Mouse (Mus musculus) cerebellum, adult 2 months (tissue): ENCODE results near the gene Sox5. TPM values are rescaled to one million over a fixed set of nuclear protein-coding genes. Genes with fewer than 3 reads are reported as not detected.

Source experiments
- DNase-seq, 2 experiments: peaks; one replicate each; pipeline ENCODE4 v3.0.0; 2021
- H3K27ac ChIP-seq: fragments of 200-500 bp; 2 replicates; pipeline ENCODE4 v1.5.1; 2012; ENCODE audit warnings: low read length, control low read depth, inconsistent platforms; ENCODE audit not compliant: insufficient read depth
- H3K27me3 ChIP-seq: fragments of 200-500 bp; 2 replicates; pipeline ENCODE4 v1.6.1; 2012; ENCODE audit warnings: inconsistent platforms, mild to moderate bottlenecking, low read length, moderate library complexity; ENCODE audit not compliant: control insufficient read depth, insufficient read depth
- H3K4me1 ChIP-seq: fragments of 200-500 bp; 2 replicates; pipeline ENCODE4 v1.6.1; 2011; ENCODE audit warnings: low read length; ENCODE audit not compliant: control insufficient read depth, insufficient read depth
- H3K4me3 ChIP-seq: fragments of 200-500 bp; replicated peaks from 2 replicates; pipeline ENCODE3; 2011; ENCODE audit warnings: mild to moderate bottlenecking, low read depth, low read length, control low read depth; ENCODE audit not compliant: insufficient read depth
- CTCF ChIP-seq: fragments of 200-500 bp; IDR thresholded peaks from 2 replicates; pipeline ENCODE4 v1.5.1; 2011; ENCODE audit warnings: low read depth, mild to moderate bottlenecking, control low read depth, low read length, moderate library complexity, borderline replicate concordance; ENCODE audit not compliant: insufficient read depth
- POLR2A ChIP-seq: fragments of 200-500 bp; IDR thresholded peaks from 2 replicates; pipeline ENCODE4 v1.6.1; 2011; ENCODE audit warnings: low read length, control low read depth, borderline replicate concordance; ENCODE audit not compliant: insufficient read depth
- WGBS: fragments of 180-500 bp; shearing (Covaris S2); methylation state at CpG from one replicate; pipeline ENCODE4 v1.1.7; 2018; 5-methylcytosine and 5-hydroxymethylcytosine counted together
- polyA plus RNA-seq: library from polyadenylated mRNA; depleted of rRNA; stranded (reverse); fragments of >200 nt; gene quantifications from 2 replicates; pipeline ENCODE4 v1.2.3, GENCODE M21; 2012; rRNA removed

The Sox5 gene
- 12.4 and 13.3 TPM in 2 replicates for polyA plus RNA-seq

- H3K27ac ChIP-seq = no peak within 1 kb of the TSS
- peak within 1 kb of the TSS; percentile 73 for H3K4me3 ChIP-seq
- no peaks in the 10 kb centered on the region for H3K27me3 ChIP-seq
- 1% methylated on average over 46 of the region's 47 CpGs for WGBS
- peak; percentile 54 to 57 for DNase-seq
- no peaks in the 10 kb centered on the region for H3K4me1 ChIP-seq
- TF ChIP-seq CTCF (no peak), POLR2A (no peak)
Measured at GRCm38 (mm10) chr6:144781431-144782030, at the start of gene Sox5. Gene Sox5 (minus strand): TSS chr6:144781977.

- 96% methylated on average over 6 of the region's 6 CpGs for WGBS
Measured at GRCm38 (mm10) chr6:144825018-144825602, 43.3 kb upstream of the Sox5 start.

GRCm38 (mm10) chr6:144824153-144824552 is 42.4 kb upstream of the Sox5 start:
- no peak overlapping the region for H3K4me3 ChIP-seq
- no peaks in the 10 kb centered on the region; the same call in 1 of the 2 replicates for H3K4me1 ChIP-seq
- DNase-seq = no peak
- H3K27ac ChIP-seq = no peak overlapping the region
- WGBS = 77% methylated on average over 11 of the region's 12 CpGs
- TF ChIP-seq CTCF (no peak), POLR2A (no peak)
- no peaks in the 10 kb centered on the region for H3K27me3 ChIP-seq

More at GRCm38 (mm10) chr6:144825018-144825602, 43.3 kb upstream of the Sox5 start:
- Histone ChIP-seq H3K27ac (no peak overlapping the region), H3K4me1 (no peaks in the 10 kb centered on the region; the same call in 1 of the 2 replicates), H3K4me3 (no peak overlapping the region), H3K27me3 (no peaks in the 10 kb centered on the region)
- DNase-seq = no peak
- no peak for TF ChIP-seq POLR2A
- no peak for TF ChIP-seq CTCF

GRCm38 (mm10) chr6:144822594-144822993 is 40.8 kb upstream of the Sox5 start:
- TF ChIP-seq POLR2A (no peak), CTCF (no peak)
- WGBS = 72% methylated on average over 14 of the region's 14 CpGs

GRCm38 (mm10) chr6:144821019-144821418 is 39.2 kb upstream of the Sox5 start:
- no peaks in the 10 kb centered on the region for H3K27me3 ChIP-seq
- 87% methylated on average over 6 of the region's 6 CpGs for WGBS
- TF ChIP-seq POLR2A = no peak
- TF ChIP-seq CTCF = no peak

More at GRCm38 (mm10) chr6:144822594-144822993, 40.8 kb upstream of the Sox5 start:
- Histone ChIP-seq H3K4me3 (no peak overlapping the region), H3K4me1 (no peaks in the 10 kb centered on the region; the same call in 1 of the 2 replicates), H3K27ac (no peak overlapping the region), H3K27me3 (no peaks in the 10 kb centered on the region)
- no peak for DNase-seq

GRCm38 (mm10) chr6:144818016-144818415 is 36.2 kb upstream of the Sox5 start:
- DNase-seq = no peak
- H3K4me3 ChIP-seq = no peak overlapping the region
- no peaks in the 10 kb centered on the region for H3K27me3 ChIP-seq
- WGBS = 76% methylated on average over 4 of the region's 4 CpGs
- H3K4me1 ChIP-seq = no peaks in the 10 kb centered on the region; the same call in 1 of the 2 replicates
- no peak for TF ChIP-seq CTCF
- TF ChIP-seq POLR2A = no peak
- H3K27ac ChIP-seq = no peak overlapping the region

More at GRCm38 (mm10) chr6:144821019-144821418, 39.2 kb upstream of the Sox5 start:
- no peak overlapping the region for H3K4me3 ChIP-seq
- no peaks in the 10 kb centered on the region; the same call in 1 of the 2 replicates for H3K4me1 ChIP-seq
- DNase-seq = no peak
- H3K27ac ChIP-seq = no peak overlapping the region

- Histone ChIP-seq H3K4me3 (no peak overlapping the region), H3K4me1 (no peaks in the 10 kb centered on the region; the same call in 1 of the 2 replicates), H3K27me3 (no peaks in the 10 kb centered on the region), H3K27ac (no peak overlapping the region)
- 52% methylated on average over 5 of the region's 5 CpGs for WGBS
- TF ChIP-seq CTCF (no peak), POLR2A (no peak)
- DNase-seq = no peak
Measured at GRCm38 (mm10) chr6:144817329-144817932, 35.7 kb upstream of the Sox5 start.
